Mouse (Mus musculus) retina, embryonic 14.5 days (tissue): ENCODE measurements at regions not wholly inside any gene's neighbourhood (a gene's known extent, or its start where the extent isn't known, plus 50 kb on each side); places are given as distances from the start of the nearest gene placed in this dataset.
A peak's percentile ranks its signal among the peaks of the same experiment; 100 is the strongest.
"Not testable (repeated sequence)": the region's sequence is repeated elsewhere in the genome, so short reads cannot be mapped to it uniquely, and the experiment has no call there.

ENCODE experiments used
- DNase-seq: peaks from one replicate; pipeline ENCODE4 v3.0.0-alpha.2; 2015; ENCODE audit warnings: low spot score

DNA sequence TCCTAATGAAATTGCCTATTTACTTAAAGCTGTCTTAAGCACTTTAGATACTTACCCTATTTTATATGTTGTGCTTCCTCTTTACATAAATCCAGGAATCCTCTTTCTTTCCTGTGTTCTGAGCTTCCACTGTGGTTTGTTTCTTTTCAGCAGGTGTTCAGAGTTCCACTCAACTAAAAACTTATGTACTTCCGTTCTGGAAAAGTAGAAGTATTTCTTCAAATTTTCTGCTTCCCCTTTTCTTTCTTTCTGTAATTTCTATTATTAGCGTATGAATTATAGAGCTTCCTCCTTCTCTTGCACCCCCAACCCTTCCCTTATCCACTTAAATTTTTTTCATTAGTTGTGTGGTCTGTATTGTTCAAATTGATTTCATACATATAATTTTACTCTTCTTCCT lies 165.8 kb upstream of the Nudt12 start:
- no peak for DNase-seq

DNA sequence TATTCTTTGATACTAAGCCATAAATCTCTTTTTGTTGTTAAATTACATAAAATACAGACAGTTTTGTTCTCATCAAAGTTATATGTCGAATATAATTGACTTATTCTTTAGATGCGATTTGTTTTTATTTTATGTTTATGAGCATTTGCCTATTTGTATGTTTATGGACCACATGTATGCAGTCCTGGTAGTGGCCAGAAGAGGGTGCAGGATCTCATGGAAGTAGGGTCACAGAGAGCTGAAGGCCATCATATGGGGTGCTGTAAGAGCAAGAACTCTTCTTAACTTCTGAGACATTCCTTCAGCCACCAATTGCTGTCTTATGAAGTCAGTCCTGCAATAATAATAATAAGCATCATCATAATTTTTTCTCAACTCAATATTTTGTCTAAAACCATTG lies 143.2 kb upstream of the Nudt12 start:
- no peak for DNase-seq

DNA sequence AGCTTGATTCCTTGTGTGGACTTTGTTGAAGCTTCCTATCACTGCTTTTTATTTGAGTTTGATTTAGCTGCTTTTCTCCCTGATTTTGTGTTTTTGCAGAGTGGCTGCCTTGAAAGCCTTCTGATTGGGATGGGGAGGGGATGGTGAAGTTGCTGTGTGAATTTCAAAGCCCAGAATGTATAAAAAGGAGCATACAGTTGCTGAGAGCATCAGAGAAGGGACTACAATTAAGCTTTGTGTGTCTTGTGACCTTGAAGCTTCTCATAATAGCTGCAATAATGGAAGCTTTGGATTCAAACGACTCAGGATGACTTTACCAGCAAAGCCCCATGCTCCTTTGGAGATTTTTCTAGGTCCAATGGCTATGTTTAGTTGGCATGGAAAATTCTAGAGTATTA lies 130.6 kb upstream of the Nudt12 start:
- DNase-seq = no peak

DNA sequence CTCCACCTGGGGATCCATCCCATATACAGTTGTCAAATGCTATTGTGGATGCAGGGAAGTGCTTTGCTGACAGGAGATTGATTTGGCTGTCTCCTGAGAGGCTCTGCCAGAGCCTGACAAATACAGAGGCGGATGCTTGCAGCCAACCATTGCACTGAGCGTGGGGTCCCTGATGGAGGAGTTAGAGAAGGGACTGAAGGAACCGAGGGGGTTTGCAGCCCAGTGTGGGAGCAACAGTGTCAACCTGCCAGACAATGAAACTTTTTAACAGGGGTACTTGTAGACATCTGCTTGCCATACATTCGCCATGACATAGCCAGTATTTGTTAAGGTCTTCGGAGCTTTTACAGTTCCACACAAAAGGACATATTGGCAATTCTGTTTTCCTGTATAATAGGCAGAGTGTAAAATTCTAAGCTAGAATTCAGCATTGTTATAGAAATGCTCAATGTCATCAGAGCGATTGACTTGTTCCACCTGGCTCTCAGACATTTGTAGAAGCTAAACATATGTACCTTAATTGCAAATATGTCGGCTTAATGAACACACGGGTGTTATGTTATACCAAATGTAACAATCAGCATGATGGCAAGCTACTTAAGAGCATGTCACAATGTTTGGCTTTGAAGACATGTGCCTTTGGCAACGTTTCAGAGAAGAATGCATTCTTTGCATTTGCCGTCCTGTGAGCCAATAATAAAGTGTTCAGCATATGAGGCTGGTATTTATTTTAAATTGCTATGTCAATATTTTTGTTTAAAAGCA lies 130.0 kb upstream of the Nudt12 start:
- no peak for DNase-seq

DNA sequence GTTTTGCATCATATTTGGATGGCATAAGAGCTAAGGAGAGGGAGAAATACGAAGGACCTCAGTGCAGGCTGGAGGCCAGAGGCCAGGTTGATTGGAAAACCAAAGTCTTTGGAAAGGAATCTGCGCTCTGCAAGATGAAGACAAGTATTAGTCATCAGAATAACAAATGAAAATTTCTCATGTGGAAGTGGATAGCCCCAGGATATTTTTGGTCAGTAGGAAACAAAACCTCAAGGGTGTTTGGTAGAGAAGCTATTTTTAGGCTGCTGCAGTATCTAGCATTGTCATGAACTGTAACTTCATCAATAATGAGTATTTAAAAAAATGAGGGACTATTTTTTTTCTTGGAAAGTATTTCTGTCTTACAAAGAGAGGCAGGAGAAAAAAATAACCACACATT lies 125.6 kb upstream of the Nudt12 start:
- DNase-seq = no peak

DNA sequence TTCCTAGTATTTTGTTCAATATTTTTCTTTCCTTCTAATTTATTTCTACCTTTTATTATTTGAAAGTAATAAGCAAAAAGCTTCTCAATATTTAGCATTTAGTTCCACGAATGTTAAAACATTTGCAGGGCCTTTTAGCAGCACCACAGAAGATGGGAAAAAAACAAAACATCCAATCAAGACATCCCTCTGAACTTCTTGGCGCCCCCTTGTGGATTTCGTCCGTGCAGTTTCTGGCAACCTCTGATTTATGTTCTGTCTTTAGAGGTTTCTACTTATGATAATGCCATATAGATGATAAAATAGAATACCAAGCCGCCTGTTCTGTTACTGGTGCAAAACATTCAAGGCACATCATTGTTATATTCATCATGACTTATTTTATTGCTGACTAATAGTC lies 86.2 kb upstream of the Nudt12 start:
- peak; percentile 72 for DNase-seq

DNA sequence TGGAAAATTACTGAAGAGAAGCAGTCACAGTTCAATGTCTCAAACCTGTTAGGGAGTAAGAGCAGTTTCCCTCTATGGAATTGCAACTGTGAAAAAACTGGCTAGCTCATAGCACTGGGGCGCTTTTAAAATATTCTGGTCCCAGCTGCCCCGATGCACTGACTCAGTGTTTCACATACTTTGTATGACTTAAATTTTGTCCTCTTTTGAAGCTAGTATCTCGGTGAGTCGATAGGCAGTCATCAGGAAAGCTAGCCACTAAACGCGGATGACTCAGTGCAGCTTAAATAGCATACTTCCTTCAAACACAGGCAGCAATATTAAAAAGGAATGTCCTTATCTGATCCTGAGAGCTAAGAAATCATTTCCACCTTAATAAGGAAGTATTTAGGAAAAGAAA lies 63.7 kb upstream of the Nudt12 start:
- not testable (repeated sequence) for DNase-seq

DNA sequence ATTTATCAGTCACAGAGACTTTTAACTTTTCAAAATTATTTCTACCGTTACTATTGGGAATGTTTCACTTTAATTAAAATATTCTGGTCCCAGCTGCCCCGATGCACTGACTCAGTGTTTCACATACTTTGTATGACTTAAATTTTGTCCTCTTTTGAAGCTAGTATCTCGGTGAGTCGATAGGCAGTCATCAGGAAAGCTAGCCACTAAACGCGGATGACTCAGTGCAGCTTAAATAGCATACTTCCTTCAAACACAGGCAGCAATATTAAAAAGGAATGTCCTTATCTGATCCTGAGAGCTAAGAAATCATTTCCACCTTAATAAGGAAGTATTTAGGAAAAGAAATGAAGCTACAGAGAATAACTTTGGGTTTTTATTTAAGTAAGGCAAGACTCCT lies 63.2 kb upstream of the Nudt12 start:
- not testable (repeated sequence) for DNase-seq
